Mouse (Mus musculus): ENCODE results near the gene Ppp1r1b.

DNA sequence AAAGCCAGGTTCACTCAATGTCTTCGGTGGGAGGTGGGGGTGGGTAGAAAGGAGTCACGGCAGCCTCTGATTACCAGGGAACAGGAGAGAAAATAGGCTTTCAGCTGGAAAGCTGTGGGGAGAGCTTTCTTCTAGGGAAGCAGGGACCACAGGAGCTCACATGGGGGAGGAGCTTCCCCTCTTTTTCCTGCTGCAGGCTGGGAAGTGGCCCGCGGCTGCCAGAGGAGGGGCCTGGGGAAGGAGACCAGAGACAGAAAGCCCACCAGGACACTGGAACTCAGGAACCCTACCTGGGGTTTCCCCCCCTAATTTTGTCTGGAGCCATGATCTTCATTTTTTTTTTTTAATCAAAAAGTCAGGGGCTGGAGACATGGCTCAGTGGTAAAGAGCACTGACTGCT is 7.6 kb upstream of the Ppp1r1b start:
- TF ChIP-seq NRF1 (IDR thresholded peaks at IDR 0.05; ENCODE audit: low read depth, low read length) (no peak), CTCF (conservative IDR thresholded peaks at IDR 0.05 in 1 of 2, IDR thresholded peaks at IDR 0.05 in 1 of 2; ENCODE audit: low read depth in 2 of 2, low read length in 2 of 2) (no peak), MAX (IDR thresholded peaks at IDR 0.05; ENCODE audit: low read length) (no peak), JUND (conservative IDR thresholded peaks at IDR 0.05; ENCODE audit: low read depth, low read length) (no peak), GABPA (IDR thresholded peaks at IDR 0.05; ENCODE audit: insufficient replicate concordance, low read depth, low read length) (no peak), ZMIZ1 (IDR thresholded peaks at IDR 0.05; ENCODE audit: low read depth, low read length) (no peak), ETS1 (conservative IDR thresholded peaks at IDR 0.05; ENCODE audit: low read depth, low read length) (no peak)

All from CH12.LX (cell line).